Mouse (Mus musculus) left cerebral cortex, postnatal 25 days (tissue): Measurements from ENCODE around the gene Zfp575. TPM values are rescaled to one million over a fixed set of nuclear protein-coding genes. Genes with fewer than 3 reads are reported as not detected.
"Not testable (repeated sequence)": the region's sequence is repeated elsewhere in the genome, so short reads cannot be mapped to it uniquely, and the experiment has no call there.

Experiments
- DNase-seq, 2 experiments: peaks; one replicate each; pipeline ENCODE4 v3.0.0; 2022; ENCODE audit warnings: low spot score in 2 of 2, mixed read lengths in 1 of 2
- intact Hi-C: fragments of 180-260 bp; cut with DNase I; formaldehyde crosslinking; loops from one replicate; pipeline ENCODE4 v1.15.1; 2025
- total RNA-seq, 2 experiments: library from RNA; stranded (reverse); gene quantifications; 2 replicates each; pipeline ENCODE4 v1.2.3; 2021

Zfp575 gene
- 1 to 10 TPM; 6.7 TPM for total RNA-seq

DNA sequence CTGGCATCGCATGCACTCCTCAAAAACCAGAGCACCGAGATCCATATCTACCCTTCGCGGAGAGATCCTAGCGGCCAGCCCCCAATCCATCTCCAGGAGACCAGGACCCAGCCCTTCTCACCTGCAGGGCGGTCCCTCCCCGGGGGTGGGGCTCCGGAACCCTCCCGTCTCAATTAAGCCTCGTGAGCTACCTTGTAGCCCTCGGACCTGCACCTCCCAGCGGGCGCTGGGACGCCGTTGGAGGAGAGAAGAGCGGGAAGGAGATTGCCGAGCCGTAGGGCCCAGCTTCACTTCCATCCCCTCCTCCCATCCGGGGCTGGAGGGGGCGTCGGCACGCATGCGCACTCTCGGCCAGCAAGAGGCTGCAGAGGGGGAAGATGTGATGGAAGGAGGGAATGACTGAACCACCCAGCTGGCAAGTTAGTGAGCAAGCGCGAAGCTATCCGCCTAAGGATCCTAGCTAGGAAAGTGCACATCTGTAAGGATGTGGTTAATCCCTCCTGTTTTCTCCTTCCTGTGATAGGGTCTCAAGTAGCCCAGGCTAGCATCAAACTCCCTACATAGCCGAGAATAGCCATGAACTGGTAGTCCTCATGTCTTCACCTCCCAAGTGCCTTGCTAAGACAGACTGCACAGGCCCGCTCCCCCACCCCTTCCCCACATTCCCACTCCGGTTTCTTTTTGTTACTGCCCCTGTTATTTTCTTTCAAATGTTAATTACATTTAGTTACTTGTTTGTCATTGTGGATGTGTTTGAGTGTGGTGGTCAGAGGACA is at the start of gene Zfp575, which contains the start of gene Ethe1:
TSS of gene Zfp575 (minus strand) at position 312 of the 776 bp plus-strand sequence.
TSS of gene Ethe1 (plus strand) at position 214 of the 776 bp plus-strand sequence.
- DNase-seq = peak; percentile 79 to 93
- intact Hi-C loops = loop anchor here (1.0 kb wide), 1 partner anchor 14 kb away; no protein-coding TSS in a partner anchor

DNA sequence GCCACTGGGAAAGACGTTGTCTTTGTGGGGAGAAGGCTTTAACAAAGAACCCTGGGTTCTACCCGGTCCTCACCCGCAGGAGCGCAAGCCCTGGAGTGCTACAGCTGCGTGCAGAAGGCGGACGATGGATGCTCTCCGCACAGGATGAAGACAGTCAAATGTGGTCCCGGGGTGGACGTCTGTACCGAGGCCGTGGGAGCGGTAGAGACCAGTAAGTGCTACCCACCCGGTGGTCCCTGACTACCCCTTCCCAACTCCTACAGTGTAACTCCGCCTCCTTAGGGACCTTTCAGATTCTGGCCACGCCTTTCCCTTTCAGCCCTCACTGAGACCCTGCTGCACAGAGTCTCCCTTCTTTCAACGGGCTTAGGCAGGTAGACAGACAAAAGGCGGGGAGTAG is 49.6 kb upstream of the Zfp575 start:
- intact Hi-C loops = no loop called here
- DNase-seq = no peak

- intact Hi-C loops = no loop called here
- no peak for DNase-seq
Observed at GRCm38 (mm10) chr7:24636264-24636663, 48.8 kb upstream of the Zfp575 start, which contains the start of gene Lypd3. Gene Lypd3 (plus strand): TSS chr7:24636550.

DNA sequence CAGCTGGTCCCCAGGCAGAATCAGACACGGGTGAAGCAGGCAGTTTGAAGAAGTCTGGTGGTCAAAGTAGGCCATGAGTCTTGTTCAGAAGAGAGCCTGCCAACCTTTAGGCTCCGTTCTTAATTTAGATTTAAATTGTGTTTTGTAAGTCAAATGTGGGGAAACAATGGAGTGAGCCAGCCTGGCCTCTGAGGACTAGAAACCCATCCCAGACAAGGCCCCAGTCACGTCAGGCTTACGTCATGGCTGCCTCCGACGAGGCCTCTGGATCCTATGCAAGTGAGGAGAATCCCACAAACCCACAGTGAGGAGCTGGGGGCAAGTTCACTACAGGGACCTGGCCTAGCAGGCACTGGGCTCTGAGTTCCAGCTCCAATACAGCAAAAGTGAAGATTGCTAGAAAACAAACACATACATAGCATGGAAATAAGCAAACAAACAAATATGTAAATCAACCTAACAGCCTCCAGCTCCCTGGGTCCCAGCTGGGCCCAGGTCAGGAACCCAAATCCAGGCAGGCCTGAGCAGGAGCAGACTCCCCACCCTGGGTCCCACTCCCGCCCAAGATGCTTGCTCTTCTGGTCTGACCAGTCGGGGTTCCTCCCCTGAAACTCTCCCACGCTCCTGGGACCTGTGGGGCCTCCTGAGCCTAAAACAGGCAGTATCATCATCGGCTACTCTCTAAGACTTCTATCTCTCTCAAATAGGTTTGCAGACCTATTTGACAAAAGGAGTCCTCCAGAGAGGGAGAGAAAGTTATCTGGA is 42.9 kb upstream of the Zfp575 start:
- intact Hi-C loops = no loop called here

DNA sequence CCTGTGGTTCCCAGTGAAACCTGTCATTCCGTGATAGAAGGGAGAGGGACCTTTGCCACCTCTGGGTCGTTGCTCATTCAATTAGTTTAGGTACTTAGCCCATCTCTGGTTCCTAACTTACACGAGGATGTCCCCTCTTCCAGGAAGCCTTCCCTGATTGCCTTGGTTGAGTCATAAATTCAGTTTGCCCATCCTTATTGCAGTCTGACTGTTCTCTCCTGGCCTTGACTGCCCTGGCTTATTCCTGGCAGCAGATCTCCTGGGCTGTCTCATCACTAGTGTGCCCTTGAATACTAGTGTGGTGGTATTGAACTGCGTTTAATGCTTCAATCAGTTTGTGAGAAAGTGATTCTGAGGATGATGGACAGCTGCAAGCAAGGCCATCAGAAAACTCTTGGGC is 42.2 kb upstream of the Zfp575 start:
- intact Hi-C loops = no loop called here
- DNase-seq = no peak

More for the DNA sequence above, 42.9 kb upstream of the Zfp575 start:
- DNase-seq = no peak

DNA sequence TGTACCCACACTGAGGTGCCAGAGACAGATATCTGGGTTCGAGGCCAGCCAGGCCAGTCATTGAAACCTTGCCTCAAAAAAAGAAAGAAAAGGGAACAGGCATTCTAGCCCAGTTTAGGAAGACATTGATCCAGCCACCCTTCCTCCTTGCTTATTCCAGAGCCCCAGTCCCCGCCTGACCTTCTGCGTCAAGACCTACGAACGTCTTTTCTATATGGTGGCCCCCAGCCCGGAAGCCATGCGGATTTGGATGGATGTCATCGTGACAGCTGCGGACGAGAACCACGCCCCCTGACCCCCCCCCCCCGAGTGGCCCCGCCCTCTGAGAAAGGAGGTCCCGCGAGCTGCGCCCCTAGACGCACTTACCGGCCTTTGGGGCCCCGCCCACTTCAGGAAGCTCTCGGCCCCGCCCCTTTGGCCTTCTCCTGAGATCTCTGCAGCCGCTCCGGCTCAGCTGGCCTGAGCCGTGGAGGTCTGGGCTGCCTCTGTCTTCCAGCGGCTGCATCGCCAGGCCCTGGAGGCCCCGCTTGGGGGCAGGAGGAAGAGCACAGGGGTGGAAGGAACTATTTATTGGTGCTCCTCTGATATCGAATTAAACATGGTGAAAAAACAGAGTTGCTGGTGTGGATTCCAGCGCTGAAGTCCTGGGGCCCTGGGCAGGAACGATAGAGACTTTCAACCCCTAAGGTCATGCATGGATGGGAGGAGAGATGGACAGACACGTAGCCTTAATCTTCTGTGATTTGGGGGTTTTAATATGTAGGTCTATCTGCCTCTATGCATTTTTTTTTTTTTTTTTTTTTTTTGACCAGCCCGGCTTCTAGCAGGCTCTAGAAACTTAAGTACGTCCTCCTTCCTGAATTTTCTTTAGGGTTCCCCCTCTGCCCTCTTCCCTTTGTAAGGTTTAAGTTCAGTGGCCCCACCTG is 41.5 kb upstream of the Zfp575 start:
- peak; percentile 11 to 24 for DNase-seq
- intact Hi-C loops = no loop called here

DNA sequence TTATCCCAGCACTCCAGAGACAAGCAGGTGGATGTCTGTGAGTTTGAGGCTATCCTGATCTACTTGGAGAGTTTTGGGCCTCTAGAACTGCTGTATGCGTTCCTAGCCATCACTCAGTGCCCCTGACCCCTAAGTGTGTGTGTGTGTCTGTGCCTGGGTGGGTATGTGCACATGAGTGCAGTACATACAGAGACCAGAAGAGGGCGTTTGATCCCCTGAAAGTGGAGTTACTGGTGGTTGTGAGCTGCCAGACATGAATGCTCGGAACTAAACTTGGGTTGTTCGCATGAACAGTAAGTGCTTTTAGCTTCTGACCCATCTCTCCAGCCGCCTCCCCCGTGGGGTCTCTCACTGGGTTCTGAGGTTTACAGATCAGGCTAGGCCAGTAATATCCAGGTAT is 35.5 kb upstream of the Zfp575 start:
- no peak for DNase-seq
- intact Hi-C loops = no loop called here

GRCm38 (mm10) chr7:24621193-24621592 is 33.8 kb upstream of the Zfp575 start:
- no peak for DNase-seq
- intact Hi-C loops = no loop called here

GRCm38 (mm10) chr7:24619671-24620397 is 32.4 kb upstream of the Zfp575 start:
- intact Hi-C loops = no loop called here
- DNase-seq = no peak

DNA sequence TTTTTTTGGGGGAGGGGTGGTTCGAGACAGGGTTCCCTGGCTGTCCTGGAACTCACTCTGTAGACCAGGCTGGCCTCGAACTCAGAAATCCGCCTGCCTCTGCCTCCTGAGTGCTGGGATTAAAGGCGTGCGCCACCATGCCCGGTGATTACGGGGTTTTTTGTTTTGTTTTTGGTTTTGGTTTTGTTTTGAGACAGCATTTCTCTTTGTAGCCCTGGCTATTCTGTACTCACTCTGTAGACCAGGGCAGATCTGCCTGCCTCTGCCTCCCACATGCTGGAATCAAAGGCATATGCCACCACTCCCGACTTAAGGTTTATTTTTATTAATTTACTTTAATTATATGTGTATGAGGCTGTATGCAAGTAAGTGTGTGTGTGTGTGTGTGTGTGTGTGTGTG is 30.9 kb upstream of the Zfp575 start:
- intact Hi-C loops, DNase-seq: not testable (repeated sequence)

- DNase-seq = no peak
- intact Hi-C loops = no loop called here
Observed at GRCm38 (mm10) chr7:24617763-24618162, 30.3 kb upstream of the Zfp575 start.

DNA sequence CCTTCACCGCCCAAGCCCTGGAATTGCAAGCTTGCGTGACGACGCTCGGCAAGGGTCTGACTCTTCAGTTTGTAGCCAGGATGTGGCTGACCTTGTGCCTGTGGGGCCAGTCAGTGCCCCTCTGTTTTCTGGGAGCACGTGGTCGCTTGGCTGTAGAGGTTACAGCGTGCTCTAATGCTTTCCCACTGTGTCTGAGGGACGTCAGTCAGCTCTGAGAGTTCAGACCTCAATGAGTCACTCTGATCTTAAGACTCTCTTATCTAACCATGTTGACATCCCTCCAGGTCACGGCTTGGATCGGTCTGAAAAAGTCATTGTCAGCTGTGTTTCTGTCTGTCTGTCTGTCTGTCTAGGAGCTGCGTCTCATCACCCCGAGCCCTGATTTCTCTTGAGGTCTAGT is 27.4 kb upstream of the Zfp575 start:
- DNase-seq = no peak
- intact Hi-C loops = no loop called here

GRCm38 (mm10) chr7:24612308-24612910 is 25.0 kb upstream of the Zfp575 start:
- intact Hi-C loops = no loop called here
- no peak for DNase-seq

GRCm38 (mm10) chr7:24611709-24612108 is 24.3 kb upstream of the Zfp575 start:
- no peak for DNase-seq
- intact Hi-C loops = no loop called here

DNA sequence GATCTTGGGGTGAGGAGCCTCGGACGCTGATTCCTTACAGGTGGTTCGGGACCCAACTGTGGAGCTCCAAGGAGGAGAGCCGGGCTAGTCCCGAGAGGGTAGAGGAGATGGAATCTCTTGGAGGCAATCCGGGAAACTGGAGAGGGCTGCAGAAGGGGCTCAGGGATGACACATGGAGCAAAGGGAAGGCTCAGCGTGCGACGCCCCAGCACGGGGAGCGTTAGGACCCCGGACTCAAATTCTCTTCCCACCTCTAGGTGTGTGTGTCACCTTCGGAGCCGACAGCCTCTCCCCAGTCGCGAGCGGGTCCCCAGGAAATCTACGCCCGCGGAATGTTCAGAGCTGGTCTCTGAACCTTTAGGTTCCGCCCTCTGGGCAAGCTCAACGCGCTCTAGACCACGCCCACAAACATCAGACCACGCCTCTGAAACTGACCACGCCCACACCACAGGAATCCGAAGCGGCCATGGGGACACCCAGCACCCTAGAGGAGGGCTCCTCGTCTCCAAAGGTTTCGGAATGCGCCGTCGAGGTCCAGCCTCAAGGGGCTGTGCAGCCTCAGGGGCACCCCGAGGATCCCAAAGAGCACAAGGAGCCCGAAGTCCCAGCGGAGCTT is 23.5 kb upstream of the Zfp575 start:
- intact Hi-C loops = no loop called here
- peak in 1 of 2 experiments; percentile 43 for DNase-seq

- no peak for DNase-seq
- intact Hi-C loops = no loop called here
Observed at GRCm38 (mm10) chr7:24610144-24610878, 22.9 kb upstream of the Zfp575 start, which contains the start of gene Phldb3. Gene Phldb3 (plus strand): TSS chr7:24610763.

- DNase-seq = no peak
- intact Hi-C loops = no loop called here
Observed at GRCm38 (mm10) chr7:24608561-24608960, 21.1 kb upstream of the Zfp575 start.
